Mouse (Mus musculus): ENCODE measurements around the gene Hoxc6. TPM values are rescaled to one million over a fixed set of nuclear protein-coding genes. Genes with fewer than 3 reads are reported as not detected.
A peak's percentile ranks its signal among the peaks of the same experiment; 100 is the strongest.

Gene Hoxc6
- total RNA-seq, 4 experiments from 2014 or later: not detected

GRCm38 (mm10) chr15:102967511-102968397 lies 30.3 kb upstream of the Hoxc6 start:
- no peak for DNase-seq (ENCODE audit: low spot score in 2 of 2)

GRCm38 (mm10) chr15:102969296-102969695 lies 28.8 kb upstream of the Hoxc6 start:
- DNase-seq (ENCODE audit: low spot score in 2 of 2): no peak

- no peak for DNase-seq (ENCODE audit: low spot score in 2 of 2)
These were observed 27.3 kb upstream of the Hoxc6 start for GRCm38 (mm10) chr15:102970740-102971139.

DNA sequence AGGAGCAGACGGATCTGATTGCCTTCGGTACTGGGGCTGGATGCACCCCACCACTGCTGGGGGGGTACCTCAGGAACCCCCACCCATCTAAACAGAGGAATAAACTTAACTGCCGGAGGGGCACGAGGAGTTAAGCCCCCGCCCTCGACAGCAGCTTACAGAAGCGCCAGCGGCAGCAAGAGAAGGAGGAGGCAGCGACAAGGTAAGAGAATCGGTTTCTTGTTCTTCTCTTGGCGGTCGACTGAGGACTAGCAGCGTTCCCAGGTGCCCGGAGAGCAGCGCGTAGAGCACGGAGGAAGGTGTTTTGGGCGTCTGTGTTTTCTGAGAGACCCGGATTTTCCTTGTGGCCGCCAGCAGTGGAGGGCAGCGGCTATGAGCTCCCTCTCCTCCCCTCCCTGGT lies 25.8 kb upstream of the Hoxc6 start:
- DNase-seq (ENCODE audit: low spot score in 2 of 2): no peak

DNA sequence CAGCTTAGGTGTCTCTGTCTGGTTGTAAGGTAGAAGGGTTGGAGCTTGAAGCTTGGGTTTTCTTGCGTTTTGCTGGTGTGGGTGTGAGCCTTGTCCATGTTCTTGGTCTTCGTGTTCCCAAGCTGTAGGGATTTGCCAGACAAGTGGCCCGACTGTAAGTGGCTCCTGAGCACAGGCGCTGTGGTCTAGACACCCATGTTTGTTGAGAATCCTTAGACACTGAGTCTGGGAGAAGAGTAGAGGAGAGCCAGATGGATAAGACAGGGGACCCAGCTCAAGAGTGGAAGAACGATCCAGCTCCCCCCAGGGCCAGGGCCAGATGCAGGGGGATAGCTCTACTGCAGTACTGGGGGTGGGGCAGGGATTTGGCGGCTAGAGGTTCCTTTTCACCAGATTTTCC lies 25.3 kb upstream of the Hoxc6 start:
- no peak for DNase-seq (ENCODE audit: low spot score in 2 of 2)

- no peak for DNase-seq (ENCODE audit: low spot score in 2 of 2)
These were observed 23.0 kb upstream of the Hoxc6 start for GRCm38 (mm10) chr15:102975034-102975433.

DNA sequence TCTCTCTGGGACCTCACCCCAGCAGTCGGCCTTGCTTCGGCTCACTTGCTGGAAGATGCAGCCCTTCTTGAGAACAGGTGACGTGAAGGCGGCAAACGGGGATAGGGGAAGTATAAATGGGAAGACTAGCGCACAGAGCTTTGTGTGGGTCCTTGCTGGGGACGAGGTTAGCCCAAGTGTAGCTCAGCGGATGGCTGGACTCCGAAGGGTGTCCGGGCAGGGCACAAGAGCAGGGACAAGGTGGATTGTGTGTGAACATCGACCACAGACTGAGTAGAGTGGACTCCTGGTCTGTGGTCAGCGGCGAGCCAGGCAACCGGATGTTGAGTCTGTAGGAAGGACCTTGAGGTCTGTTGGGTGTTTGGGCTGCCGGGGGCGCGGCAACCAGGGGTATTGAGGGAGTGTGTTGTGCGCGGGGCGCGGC lies 22.4 kb upstream of the Hoxc6 start:
- DNase-seq (ENCODE audit: low spot score in 2 of 2): no peak

- DNase-seq (ENCODE audit: low spot score in 2 of 2): no peak
These were observed 21.9 kb upstream of the Hoxc6 start, which contains the start of gene Hoxc9 for GRCm38 (mm10) chr15:102976171-102976570. TSS of gene Hoxc9 (plus strand) at chr15:102976439.

GRCm38 (mm10) chr15:102976631-102977422 lies 21.2 kb upstream of the Hoxc6 start:
- DNase-seq (ENCODE audit: low spot score in 2 of 2): no peak

GRCm38 (mm10) chr15:102977423-102977974 lies 20.6 kb upstream of the Hoxc6 start:
- no peak for DNase-seq (ENCODE audit: low spot score in 2 of 2)

- DNase-seq (ENCODE audit: low spot score in 2 of 2): no peak
These were observed 19.2 kb upstream of the Hoxc6 start for GRCm38 (mm10) chr15:102978615-102979515.

GRCm38 (mm10) chr15:102979936-102980335 lies 18.1 kb upstream of the Hoxc6 start:
- no peak for DNase-seq (ENCODE audit: low spot score in 2 of 2)

- no peak for DNase-seq (ENCODE audit: low spot score in 2 of 2)
These were observed 17.7 kb upstream of the Hoxc6 start for GRCm38 (mm10) chr15:102980352-102980751.

- no peak for DNase-seq (ENCODE audit: low spot score in 2 of 2)
These were observed 17.1 kb upstream of the Hoxc6 start for GRCm38 (mm10) chr15:102980912-102981311.

- no peak for DNase-seq (ENCODE audit: low spot score in 2 of 2)
These were observed 16.4 kb upstream of the Hoxc6 start for GRCm38 (mm10) chr15:102981379-102982288.

DNA sequence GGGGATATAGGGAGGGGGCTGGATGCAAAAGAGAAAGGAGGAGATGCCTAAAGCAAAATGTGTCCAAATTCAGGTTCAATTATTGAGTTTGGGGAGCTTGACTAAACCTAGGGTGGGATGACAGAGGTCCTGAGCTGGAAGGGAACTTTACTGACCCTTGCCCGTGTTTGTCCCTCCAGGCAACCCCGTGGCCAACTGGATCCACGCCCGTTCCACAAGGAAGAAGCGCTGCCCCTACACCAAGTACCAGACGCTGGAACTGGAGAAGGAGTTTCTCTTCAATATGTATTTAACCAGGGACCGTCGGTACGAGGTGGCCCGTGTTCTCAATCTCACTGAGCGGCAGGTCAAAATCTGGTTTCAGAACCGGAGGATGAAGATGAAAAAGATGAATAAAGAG lies 14.3 kb upstream of the Hoxc6 start:
- no peak for DNase-seq (ENCODE audit: low spot score in 2 of 2)

DNA sequence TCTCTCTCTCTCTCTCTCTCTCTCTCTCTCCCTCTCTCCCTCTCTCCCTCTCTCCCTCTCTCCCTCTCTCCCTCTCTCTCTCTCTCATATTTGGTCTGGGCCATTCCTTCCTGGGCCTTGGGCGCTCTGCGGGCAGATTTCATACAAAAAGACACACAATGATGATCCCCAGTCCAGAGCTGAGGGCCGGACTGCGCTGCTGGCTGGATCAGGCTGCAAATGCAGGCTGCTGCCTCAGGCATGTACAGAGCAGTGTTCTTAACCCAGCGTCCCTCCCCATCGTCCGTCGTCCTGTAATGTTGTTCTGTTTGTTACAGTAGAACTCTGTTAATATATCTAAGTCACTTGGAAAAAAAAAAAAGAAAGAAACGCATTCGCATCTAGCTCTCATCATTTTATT lies 13.5 kb upstream of the Hoxc6 start:
- no peak for DNase-seq (ENCODE audit: low spot score in 2 of 2)

DNA sequence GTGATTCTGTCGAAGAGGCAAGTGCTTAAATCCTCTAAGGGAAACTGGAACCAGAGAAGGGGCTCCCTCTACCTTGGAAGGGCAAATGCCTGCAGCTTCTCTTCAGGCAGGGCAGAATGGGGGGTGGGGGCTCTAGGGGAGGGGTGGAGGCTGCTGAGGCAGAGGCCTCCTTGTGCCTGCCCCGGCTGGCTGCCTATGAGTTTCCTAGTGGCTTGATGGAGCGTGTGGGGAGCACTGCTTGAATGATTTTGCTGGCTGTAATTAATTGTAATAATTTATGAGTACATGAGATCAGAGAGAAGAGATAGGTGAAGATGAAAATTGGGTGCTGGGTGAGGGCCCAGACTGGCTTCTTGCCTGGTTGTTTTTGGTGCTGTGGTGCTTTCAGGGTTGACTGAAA lies 13.1 kb upstream of the Hoxc6 start:
- DNase-seq (ENCODE audit: low spot score in 2 of 2): no peak

DNA sequence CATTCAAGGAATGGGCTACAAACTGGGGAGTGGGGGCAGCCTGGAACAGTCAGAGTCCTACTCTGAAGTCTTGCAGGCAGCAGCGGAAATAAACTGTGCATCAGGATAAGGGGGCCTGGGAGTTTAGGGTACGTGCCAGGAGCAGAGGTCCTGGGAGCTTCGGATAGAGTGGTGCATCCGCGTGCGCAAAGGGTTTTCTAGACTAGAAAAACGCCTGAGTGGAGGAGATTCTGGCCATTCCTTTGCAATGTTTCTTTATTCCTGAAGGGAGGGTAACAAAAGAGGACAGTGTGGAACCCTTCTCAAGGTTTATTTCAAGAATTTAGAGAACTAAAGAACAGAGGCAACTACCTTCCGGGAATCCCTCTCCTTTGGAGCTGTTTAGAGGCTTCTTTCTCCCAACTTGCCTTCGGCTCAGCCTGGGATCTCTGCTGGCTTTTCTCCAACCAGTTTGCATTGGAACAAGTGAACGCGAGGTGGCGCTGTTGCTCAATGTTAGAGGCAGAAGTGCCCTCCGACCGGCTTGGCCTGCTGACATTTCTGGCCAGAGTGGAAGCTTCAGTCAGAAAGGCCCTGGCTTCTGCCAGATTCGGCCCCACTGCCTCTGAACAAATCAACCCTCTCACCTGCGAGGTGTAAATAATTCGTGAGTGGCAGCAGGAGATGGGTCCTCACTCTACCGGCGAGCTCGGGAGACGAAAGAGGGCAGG lies 10.8 kb upstream of the Hoxc6 start:
- DNase-seq (ENCODE audit: low spot score in 2 of 2): peak; percentile 46 to 90
